Mouse (Mus musculus) cortical plate, adult 2 months (tissue): ENCODE results near the gene Adamts18. TPM values are rescaled to one million over a fixed set of nuclear protein-coding genes. Genes with fewer than 3 reads are reported as not detected.

Source experiments
- H3K27ac ChIP-seq: fragments of 200-500 bp; 2 replicates; pipeline ENCODE4 v1.5.1; 2012; ENCODE audit warnings: low read length, control low read depth, inconsistent platforms; ENCODE audit not compliant: insufficient read depth
- H3K4me1 ChIP-seq: fragments of 200-500 bp; 2 replicates; pipeline ENCODE4 v1.6.1; 2011; ENCODE audit warnings: low read length; ENCODE audit not compliant: control insufficient read depth, insufficient read depth
- H3K4me3 ChIP-seq: fragments of 200-500 bp; 2 replicates; pipeline ENCODE4 v1.5.1; 2011; ENCODE audit warnings: mild to moderate bottlenecking, low read length, control low read depth; ENCODE audit not compliant: insufficient read depth
- CTCF ChIP-seq: fragments of 200-500 bp; IDR thresholded peaks from 2 replicates; pipeline ENCODE4 v1.5.1; 2011; ENCODE audit warnings: mild to moderate bottlenecking, control low read depth, low read length; ENCODE audit not compliant: insufficient read depth; ENCODE audit errors: extremely low read depth
- POLR2A ChIP-seq: fragments of 200-500 bp; IDR thresholded peaks from 2 replicates; pipeline ENCODE4 v1.6.1; 2011; ENCODE audit warnings: mild to moderate bottlenecking, low read length, control low read depth; ENCODE audit not compliant: insufficient read depth; ENCODE audit errors: extremely low read depth
- polyA plus RNA-seq: library from polyadenylated mRNA; depleted of rRNA; stranded (reverse); fragments of >200 nt; gene quantifications from 2 replicates; pipeline ENCODE4 v1.2.3, GENCODE M21; 2012

The Adamts18 gene
- polyA plus RNA-seq, 1 experiment, result 0.71 TPM

- no peak overlapping the region for H3K4me3 ChIP-seq
- no peak for TF ChIP-seq CTCF
- TF ChIP-seq POLR2A, result no peak
- no peak overlapping the region for H3K27ac ChIP-seq
- H3K4me1 ChIP-seq, result no peaks in the 10 kb centered on the region; the same call in 1 of the 2 replicates
These were observed 83.4 kb downstream of the Adamts18 start for GRCm38 (mm10) chr8:113765121-113765520.

GRCm38 (mm10) chr8:113763592-113764355 is 84.8 kb downstream of the Adamts18 start:
- TF ChIP-seq CTCF, result no peak
- TF ChIP-seq POLR2A, result no peak
- no peak overlapping the region for H3K27ac ChIP-seq
- no peaks in the 10 kb centered on the region; the same call in 1 of the 2 replicates for H3K4me1 ChIP-seq
- no peak overlapping the region for H3K4me3 ChIP-seq

GRCm38 (mm10) chr8:113762101-113762500 is 86.4 kb downstream of the Adamts18 start:
- no peak for TF ChIP-seq CTCF
- TF ChIP-seq POLR2A, result no peak
- Histone ChIP-seq H3K4me1 (no peaks in the 10 kb centered on the region; the same call in 1 of the 2 replicates), H3K4me3 (no peak overlapping the region), H3K27ac (no peak overlapping the region)

GRCm38 (mm10) chr8:113755866-113756265 is 92.7 kb downstream of the Adamts18 start:
- TF ChIP-seq POLR2A, result no peak
- no peak for TF ChIP-seq CTCF
- Histone ChIP-seq H3K4me1 (no peaks in the 10 kb centered on the region), H3K27ac (no peak overlapping the region), H3K4me3 (no peak overlapping the region)

GRCm38 (mm10) chr8:113753153-113753552 is 95.4 kb downstream of the Adamts18 start:
- H3K4me3 ChIP-seq, result no peak overlapping the region
- no peak for TF ChIP-seq POLR2A
- no peak for TF ChIP-seq CTCF
- H3K4me1 ChIP-seq, result no peaks in the 10 kb centered on the region
- no peak overlapping the region for H3K27ac ChIP-seq

- H3K27ac ChIP-seq, result no peak overlapping the region
- TF ChIP-seq CTCF (no peak), POLR2A (no peak)
These were observed 96.2 kb downstream of the Adamts18 start for GRCm38 (mm10) chr8:113752349-113752748.

GRCm38 (mm10) chr8:113735496-113736060 is 113.0 kb downstream of the Adamts18 start:
- TF ChIP-seq CTCF, result no peak
- no peak for TF ChIP-seq POLR2A
- no peaks in the 10 kb centered on the region for H3K4me1 ChIP-seq
- H3K27ac ChIP-seq, result no peak overlapping the region
- no peak overlapping the region for H3K4me3 ChIP-seq

More at GRCm38 (mm10) chr8:113752349-113752748, 96.2 kb downstream of the Adamts18 start:
- no peak overlapping the region for H3K4me3 ChIP-seq
- no peaks in the 10 kb centered on the region for H3K4me1 ChIP-seq

GRCm38 (mm10) chr8:113725331-113725730 is 123.2 kb downstream of the Adamts18 start:
- H3K4me1 ChIP-seq, result no peaks in the 10 kb centered on the region
- TF ChIP-seq POLR2A (no peak), CTCF (no peak)
- no peak overlapping the region for H3K27ac ChIP-seq
- no peak overlapping the region for H3K4me3 ChIP-seq

GRCm38 (mm10) chr8:113723873-113724538 is 124.5 kb downstream of the Adamts18 start:
- no peak overlapping the region for H3K27ac ChIP-seq
- H3K4me3 ChIP-seq, result no peak overlapping the region
- H3K4me1 ChIP-seq, result no peaks in the 10 kb centered on the region
- TF ChIP-seq POLR2A (no peak), CTCF (no peak)

- H3K27ac ChIP-seq, result no peak overlapping the region
- no peak overlapping the region for H3K4me3 ChIP-seq
- no peaks in the 10 kb centered on the region for H3K4me1 ChIP-seq
- TF ChIP-seq POLR2A (no peak), CTCF (no peak)
These were observed 127.1 kb downstream of the Adamts18 start for GRCm38 (mm10) chr8:113721459-113721858.
